Mouse (Mus musculus) cerebellum, adult 2 months (tissue): ENCODE measurements around the gene Ckb. TPM values are rescaled to one million over a fixed set of nuclear protein-coding genes. Genes with fewer than 3 reads are reported as not detected.

Experiments
- DNase-seq, 2 experiments: peaks; one replicate each; pipeline ENCODE4 v3.0.0; 2021
- H3K27ac ChIP-seq: fragments of 200-500 bp; 2 replicates; pipeline ENCODE4 v1.5.1; 2012; ENCODE audit warnings: low read length, control low read depth, inconsistent platforms; ENCODE audit not compliant: insufficient read depth
- H3K27me3 ChIP-seq: fragments of 200-500 bp; 2 replicates; pipeline ENCODE4 v1.6.1; 2012; ENCODE audit warnings: inconsistent platforms, mild to moderate bottlenecking, low read length, moderate library complexity; ENCODE audit not compliant: control insufficient read depth, insufficient read depth
- H3K4me1 ChIP-seq: fragments of 200-500 bp; 2 replicates; pipeline ENCODE4 v1.6.1; 2011; ENCODE audit warnings: low read length; ENCODE audit not compliant: control insufficient read depth, insufficient read depth
- H3K4me3 ChIP-seq: fragments of 200-500 bp; replicated peaks from 2 replicates; pipeline ENCODE3; 2011; ENCODE audit warnings: mild to moderate bottlenecking, low read depth, low read length, control low read depth; ENCODE audit not compliant: insufficient read depth
- CTCF ChIP-seq: fragments of 200-500 bp; IDR thresholded peaks from 2 replicates; pipeline ENCODE4 v1.5.1; 2011; ENCODE audit warnings: low read depth, mild to moderate bottlenecking, control low read depth, low read length, moderate library complexity, borderline replicate concordance; ENCODE audit not compliant: insufficient read depth
- POLR2A ChIP-seq: fragments of 200-500 bp; IDR thresholded peaks from 2 replicates; pipeline ENCODE4 v1.6.1; 2011; ENCODE audit warnings: low read length, control low read depth, borderline replicate concordance; ENCODE audit not compliant: insufficient read depth
- WGBS: fragments of 180-500 bp; shearing (Covaris S2); methylation state at CpG from one replicate; pipeline ENCODE4 v1.1.7; 2018; 5-methylcytosine and 5-hydroxymethylcytosine counted together
- polyA plus RNA-seq: library from polyadenylated mRNA; depleted of rRNA; stranded (reverse); fragments of >200 nt; gene quantifications from 2 replicates; pipeline ENCODE4 v1.2.3, GENCODE M21; 2012

Gene Ckb
- polyA plus RNA-seq, 1 experiment: 5,042 TPM

DNA sequence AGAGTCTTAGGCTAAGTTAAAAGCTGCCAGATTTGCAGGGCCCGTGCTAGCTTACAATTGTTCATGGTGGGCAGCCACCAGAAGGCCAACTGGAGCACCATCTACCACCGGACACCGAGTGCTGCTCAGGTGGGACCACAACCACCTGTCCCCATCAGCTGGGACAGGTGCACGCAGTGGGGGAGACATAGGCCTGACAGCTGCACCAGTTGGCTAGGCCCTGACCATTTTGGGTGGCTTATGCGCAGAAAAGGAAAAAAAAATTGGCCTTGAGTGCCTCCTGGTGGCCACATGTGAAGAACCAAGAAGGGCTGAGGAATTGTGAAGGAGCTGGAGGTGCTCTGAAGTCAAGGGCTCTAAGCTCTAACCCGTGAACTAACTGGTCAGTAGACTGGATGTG lies 24.1 kb upstream of the Ckb start:
- peak overlapping the region; percentile 17 for H3K27ac ChIP-seq
- no peaks in the 10 kb centered on the region for H3K27me3 ChIP-seq
- DNase-seq: peak; percentile 86 to 87
- no peak overlapping the region for H3K4me3 ChIP-seq
- TF ChIP-seq POLR2A (no peak), CTCF (peak; percentile 87)
- WGBS: 1% methylated on average over 6 of the region's 6 CpGs
- H3K4me1 ChIP-seq: peaks cover 50% of the 10 kb centered on the region

DNA sequence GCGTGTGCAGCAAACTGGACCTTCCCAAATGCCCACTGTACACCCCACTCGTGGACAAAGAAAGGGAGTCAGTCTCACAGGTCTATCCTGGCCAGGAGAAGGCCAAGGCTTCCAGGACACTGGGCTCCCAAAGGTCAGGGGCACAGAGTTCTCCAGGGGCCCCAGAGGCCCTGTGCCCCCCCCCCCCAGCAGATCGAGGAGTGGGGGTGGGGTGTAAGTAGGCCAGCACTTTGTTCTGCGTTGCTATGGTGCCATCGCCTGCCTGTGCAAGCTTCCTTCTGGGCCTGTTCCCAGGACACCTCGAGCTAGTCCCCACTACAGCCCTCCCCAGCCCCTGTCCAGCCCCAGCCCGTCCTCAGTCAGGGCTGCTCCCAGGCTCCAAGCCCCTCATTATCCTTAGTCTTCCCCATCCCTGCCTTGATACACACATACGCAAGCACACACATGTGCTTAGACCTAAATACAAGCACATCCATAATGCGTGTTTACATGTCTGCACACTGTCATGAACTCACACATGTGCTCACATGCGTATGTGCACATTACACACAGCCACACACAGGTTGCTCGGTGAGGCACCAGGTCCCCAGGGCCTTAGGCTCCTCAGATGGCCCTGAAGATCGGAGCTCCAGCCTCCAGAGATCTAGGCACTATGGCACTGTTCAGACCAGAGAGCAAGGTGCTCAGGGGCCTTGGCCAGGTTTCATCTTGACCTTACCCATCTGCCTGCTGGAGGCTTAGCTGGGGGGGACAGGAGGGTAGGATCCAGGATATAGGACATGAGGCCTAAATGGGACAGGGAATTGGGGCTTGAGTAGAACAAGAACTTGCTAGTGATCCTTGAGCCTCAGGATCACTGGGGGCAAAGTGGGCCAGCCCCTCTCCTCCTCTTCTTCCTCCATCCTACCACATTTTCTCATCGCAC lies 23.0 kb upstream of the Ckb start:
- Histone ChIP-seq H3K27me3 (no peaks in the 10 kb centered on the region), H3K27ac (peak overlapping the region; percentile 52), H3K4me1 (peaks cover 52% of the 10 kb centered on the region), H3K4me3 (no peak overlapping the region)
- no peak for TF ChIP-seq POLR2A
- TF ChIP-seq CTCF: no peak
- WGBS: 56% methylated on average over 13 of the region's 13 CpGs
- peak; percentile 50 to 63 for DNase-seq

DNA sequence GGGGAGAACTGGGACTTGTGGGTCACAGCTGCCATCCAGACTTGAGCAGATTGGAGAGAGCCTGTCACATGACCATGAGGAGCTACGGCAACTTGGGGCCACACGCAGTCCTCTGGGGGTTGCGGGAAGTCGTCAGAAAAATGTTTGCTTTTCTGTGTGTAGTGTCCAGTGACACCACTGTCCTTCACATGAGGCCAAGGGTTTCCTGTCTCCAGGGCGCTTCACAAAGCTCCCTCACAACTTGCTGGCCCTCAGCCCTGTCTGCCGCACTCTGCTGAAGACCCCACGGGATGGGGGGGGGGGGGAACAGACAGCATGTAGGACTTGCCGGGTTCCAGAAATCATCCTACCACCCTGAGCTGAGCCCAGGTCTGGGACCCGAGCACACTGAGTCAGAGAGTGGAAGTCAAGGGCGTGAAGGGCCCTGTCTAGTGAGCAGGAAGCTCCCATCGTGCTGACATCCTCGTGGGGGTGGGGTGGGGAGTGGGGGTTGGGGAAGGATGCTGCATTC lies 22.2 kb upstream of the Ckb start:
- Histone ChIP-seq H3K4me1 (peaks cover 54% of the 10 kb centered on the region), H3K27ac (peak overlapping the region; percentile 57; the same call in 1 of the 2 replicates), H3K4me3 (no peak overlapping the region), H3K27me3 (no peaks in the 10 kb centered on the region)
- WGBS: 27% methylated on average over 12 of the region's 12 CpGs
- no peak for DNase-seq
- TF ChIP-seq POLR2A: no peak

DNA sequence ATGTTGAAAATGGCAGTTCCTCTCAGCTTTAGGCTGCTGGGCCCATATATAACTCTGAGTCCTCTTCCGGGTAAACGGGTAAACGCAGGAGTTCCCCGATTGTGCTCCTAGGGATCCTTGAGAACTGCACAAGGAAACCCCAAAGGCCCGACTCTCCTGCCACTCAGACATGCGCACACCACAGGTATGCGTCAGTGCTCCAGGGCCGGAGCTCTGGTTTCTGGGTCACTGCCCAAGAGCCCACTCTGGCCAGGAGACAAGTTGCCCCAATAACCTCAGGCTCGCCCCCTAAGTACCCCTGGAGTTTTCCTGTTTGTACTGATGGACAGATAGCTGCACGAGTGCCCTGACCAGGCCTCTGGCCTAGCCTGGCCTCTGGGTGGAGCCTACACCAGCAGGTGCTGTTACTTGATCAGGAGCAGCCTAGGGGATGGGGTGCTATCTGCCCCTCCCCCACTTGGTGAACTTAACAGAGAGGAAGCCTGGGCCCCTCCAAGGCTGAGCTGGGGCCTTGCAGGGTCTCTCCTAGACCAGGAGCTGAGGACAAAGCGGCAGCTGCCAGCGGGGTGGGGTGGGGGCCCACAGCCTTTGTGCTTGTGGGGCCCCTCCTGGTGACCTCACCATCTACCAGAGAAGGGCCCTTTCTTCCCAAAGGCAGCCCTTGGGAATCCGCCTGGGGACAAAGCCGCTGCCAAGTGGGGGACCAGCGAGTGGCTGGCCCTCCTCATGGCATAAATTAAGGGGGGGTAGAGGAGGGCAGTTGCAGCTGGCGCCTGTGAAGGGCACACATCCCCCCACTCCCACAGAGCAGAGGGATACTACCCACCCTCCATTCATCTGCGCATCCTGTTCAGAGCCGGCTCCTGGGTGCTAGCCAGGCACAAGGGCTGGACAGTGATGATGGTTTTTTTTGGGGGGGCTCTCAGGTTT lies 21.5 kb upstream of the Ckb start:
- no peak for TF ChIP-seq POLR2A
- TF ChIP-seq CTCF: no peak
- Histone ChIP-seq H3K4me1 (peaks cover 56% of the 10 kb centered on the region), H3K27ac (peak overlapping the region; percentile 57), H3K27me3 (no peaks in the 10 kb centered on the region), H3K4me3 (no peak overlapping the region)
- peak; percentile 55 to 70 for DNase-seq
- 55% methylated on average over 18 of the region's 18 CpGs for WGBS

DNA sequence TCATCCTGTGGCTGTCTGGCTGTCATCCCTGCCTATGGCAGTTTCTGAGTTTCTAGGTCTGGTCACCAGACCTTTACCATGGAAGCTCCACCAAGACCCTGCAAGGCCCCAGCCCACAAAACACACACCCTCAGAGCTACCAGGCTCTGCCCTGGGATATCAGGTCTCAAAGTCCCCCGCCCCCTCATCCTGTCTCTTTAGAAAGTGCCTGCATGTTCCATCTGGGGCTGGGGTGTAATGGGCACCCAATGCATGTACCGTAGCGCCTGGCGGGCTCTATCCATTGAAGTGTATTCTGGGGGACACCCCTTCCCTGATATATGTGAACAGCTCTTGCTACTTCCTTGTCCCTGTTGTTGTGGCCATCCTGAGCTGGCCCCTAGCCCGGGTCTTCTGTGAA lies 20.8 kb upstream of the Ckb start:
- Histone ChIP-seq H3K4me1 (peaks cover 56% of the 10 kb centered on the region), H3K27ac (no peak overlapping the region; the same call in 1 of the 2 replicates), H3K4me3 (no peak overlapping the region), H3K27me3 (no peaks in the 10 kb centered on the region)
- no peak for TF ChIP-seq CTCF
- no peak for TF ChIP-seq POLR2A
- DNase-seq: peak in 1 of 2 experiments; percentile 16
- 82% methylated on average over 5 of the region's 5 CpGs for WGBS

DNA sequence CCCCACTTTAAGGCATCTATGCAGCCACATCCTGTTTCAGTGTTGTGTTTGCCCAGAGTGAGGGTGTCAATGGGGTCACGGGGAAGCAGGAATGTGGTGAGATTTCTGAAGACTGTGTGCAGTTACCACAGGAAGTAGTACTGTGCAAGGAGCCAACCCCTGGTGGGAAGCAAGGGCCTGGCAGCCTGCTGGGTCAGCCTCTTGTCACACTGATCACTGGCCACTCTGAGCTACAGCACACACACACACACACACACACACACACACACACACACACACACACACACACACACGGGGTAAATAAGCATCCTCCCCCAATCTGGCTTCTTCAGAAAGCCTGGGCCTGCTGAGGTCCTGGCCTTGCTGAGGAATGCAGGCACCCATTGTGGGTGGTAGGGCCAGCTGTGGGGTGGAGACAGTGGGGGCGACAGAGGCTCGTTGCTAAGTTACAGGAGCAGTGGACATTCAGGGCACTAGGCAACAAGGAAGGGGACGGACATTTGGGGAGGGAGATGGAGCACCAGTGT lies 19.3 kb upstream of the Ckb start:
- TF ChIP-seq CTCF (no peak), POLR2A (no peak)
- Histone ChIP-seq H3K27ac (peak overlapping the region; percentile 18; the same call in 1 of the 2 replicates), H3K4me3 (no peak overlapping the region), H3K27me3 (no peaks in the 10 kb centered on the region), H3K4me1 (peaks cover 66% of the 10 kb centered on the region)
- DNase-seq: peak in 1 of 2 experiments; percentile 47
- WGBS: 36% methylated on average over 5 of the region's 5 CpGs

DNA sequence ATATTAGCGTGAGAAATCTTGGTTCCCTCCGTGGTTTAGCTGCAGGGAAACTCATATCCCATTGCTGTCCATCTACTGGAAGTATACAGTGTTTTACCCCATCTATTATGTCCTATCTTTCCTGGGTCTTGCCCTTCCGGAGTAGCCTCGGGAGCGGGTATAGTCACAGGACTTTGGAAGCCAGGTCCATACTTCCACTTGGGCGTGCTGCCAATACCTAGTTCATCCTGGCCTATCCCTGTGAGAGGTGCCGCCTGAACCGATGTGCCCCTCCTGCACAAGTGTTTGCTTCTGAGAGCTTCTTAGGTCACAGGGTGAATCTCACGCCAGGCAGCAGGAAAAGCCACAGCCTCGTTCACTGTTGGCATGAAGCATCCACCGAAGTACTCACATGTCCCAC lies 17.3 kb upstream of the Ckb start:
- Histone ChIP-seq H3K4me1 (peaks cover 54% of the 10 kb centered on the region), H3K27ac (peak overlapping the region; percentile 26; the same call in 1 of the 2 replicates), H3K27me3 (no peaks in the 10 kb centered on the region), H3K4me3 (no peak overlapping the region)
- DNase-seq: peak; percentile 47 to 55
- 26% methylated on average over 11 of the region's 11 CpGs for WGBS
- TF ChIP-seq CTCF (no peak), POLR2A (no peak)
